Mouse (Mus musculus) kidney, embryonic 15.5 days (tissue): ENCODE data around the gene Nprl2. TPM values are rescaled to one million over a fixed set of nuclear protein-coding genes. Genes with fewer than 3 reads are reported as not detected.
A peak's percentile ranks its signal among the peaks of the same experiment; 100 is the strongest.

Source experiments
- ATAC-seq: fragments of 200-750 bp; cut with Nextera tagmentation; replicated peaks from 2 replicates; pipeline ENCODE4 v1.8.0; 2017; ENCODE audit warnings: moderate TSS enrichment; ENCODE audit not compliant: low FRiP score
- H3K27ac ChIP-seq: fragments of 300-500 bp; sonication (generic); 2 replicates; pipeline ENCODE4 v1.5.1; 2015; ENCODE audit warnings: mild to moderate bottlenecking, inconsistent platforms
- H3K27me3 ChIP-seq: fragments of 300-500 bp; sonication (generic); 2 replicates; pipeline ENCODE4 v1.6.1; 2015; ENCODE audit warnings: inconsistent platforms
- H3K36me3 ChIP-seq: fragments of 300-500 bp; sonication (generic); 2 replicates; pipeline ENCODE4 v1.6.1; 2015; ENCODE audit warnings: inconsistent platforms
- H3K4me1 ChIP-seq: fragments of 300-500 bp; sonication (generic); 2 replicates; pipeline ENCODE4 v1.6.1; 2015; ENCODE audit warnings: inconsistent platforms
- H3K4me2 ChIP-seq: fragments of 300-500 bp; sonication (generic); 2 replicates; pipeline ENCODE4 v1.6.1; 2015; ENCODE audit warnings: moderate library complexity, mild to moderate bottlenecking, inconsistent platforms
- H3K4me3 ChIP-seq: fragments of 300-500 bp; sonication (generic); replicated peaks from 2 replicates; pipeline ENCODE4 v1.5.1; 2015; ENCODE audit warnings: mild to moderate bottlenecking, inconsistent platforms
- H3K9ac ChIP-seq: fragments of 300-500 bp; sonication (generic); 2 replicates; pipeline ENCODE4 v1.6.1; 2015; ENCODE audit warnings: mild to moderate bottlenecking, inconsistent platforms
- H3K9me3 ChIP-seq: fragments of 300-500 bp; sonication (generic); replicated peaks from 2 replicates; pipeline ENCODE4 v1.6.1; 2016; ENCODE audit warnings: inconsistent platforms
- WGBS: fragments of 180-500 bp; shearing (Covaris S2); methylation state at CpG from one replicate; pipeline ENCODE4 v1.1.7; 2015; ENCODE audit warnings: mixed read lengths; 5-methylcytosine and 5-hydroxymethylcytosine counted together
- polyA plus RNA-seq: library from polyadenylated mRNA; unstranded; fragments of >200 nt; fragmentation: Nextera tagmentation; extraction: Ambion mirVana; gene quantifications from 2 replicates; pipeline ENCODE4 v1.2.1, GENCODE M21; 2015

Nprl2 gene
- 44.4 and 46.8 TPM in 2 replicates for polyA plus RNA-seq

GRCm38 (mm10) chr9:107541474-107542351, at the start of gene Nprl2, which contains the start of gene Cyb561d2:
TSS of gene Nprl2 (plus strand) at chr9:107542226.
TSS of gene Cyb561d2 (minus strand) at chr9:107542193.
- H3K4me1 ChIP-seq, result peaks cover 43% of the 10 kb centered on the region
- WGBS, result under 1% methylated on average over 46 of the region's 46 CpGs
- peak within 1 kb of the TSS; percentile 85 for H3K4me2 ChIP-seq
- H3K27me3 ChIP-seq, result no peaks in the 10 kb centered on the region
- H3K36me3 ChIP-seq, result peaks cover 59% of the 10 kb centered on the region
- H3K4me3 ChIP-seq, result peak within 1 kb of the TSS; percentile 84
- H3K9ac ChIP-seq, result peak within 1 kb of the TSS; percentile 69
- ATAC-seq, result peak; percentile 85
- peak within 1 kb of the TSS; percentile 81 for H3K27ac ChIP-seq
- no peaks in the 10 kb centered on the region for H3K9me3 ChIP-seq

DNA sequence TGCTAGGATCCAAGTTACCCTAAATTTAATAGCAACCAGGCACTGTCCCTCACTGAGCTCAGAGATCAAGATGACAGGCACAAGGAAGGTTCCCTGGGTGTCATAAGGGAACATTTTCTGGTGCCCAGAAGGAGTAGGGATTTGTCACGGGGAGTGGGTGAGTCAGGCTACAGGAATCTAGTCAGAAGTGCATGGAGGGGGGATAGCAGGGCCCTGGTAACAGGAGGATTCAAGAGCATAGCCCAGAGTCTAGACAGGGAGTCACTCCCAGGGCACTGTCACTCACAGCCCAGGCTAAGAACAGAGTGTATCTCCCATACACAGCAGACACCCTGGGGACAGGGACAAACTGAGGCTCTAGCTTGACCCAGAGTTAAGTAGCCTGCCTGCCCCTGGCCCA, 48.5 kb upstream of the Nprl2 start:
- H3K9me3 ChIP-seq, result no peaks in the 10 kb centered on the region
- no peak overlapping the region for H3K4me2 ChIP-seq
- H3K36me3 ChIP-seq, result no peaks in the 10 kb centered on the region
- H3K27me3 ChIP-seq, result no peaks in the 10 kb centered on the region
- H3K27ac ChIP-seq, result no peak overlapping the region
- no peaks in the 10 kb centered on the region for H3K4me1 ChIP-seq
- no peak overlapping the region for H3K9ac ChIP-seq
- no peak for ATAC-seq
- 73% methylated on average over 1 of the region's 1 CpGs for WGBS
- no peak overlapping the region for H3K4me3 ChIP-seq

GRCm38 (mm10) chr9:107494238-107494637, 47.8 kb upstream of the Nprl2 start:
- Histone ChIP-seq H3K9me3 (no peaks in the 10 kb centered on the region), H3K27me3 (no peaks in the 10 kb centered on the region), H3K36me3 (no peaks in the 10 kb centered on the region), H3K4me2 (no peak overlapping the region), H3K4me3 (no peak overlapping the region), H3K27ac (no peak overlapping the region), H3K9ac (no peak overlapping the region), H3K4me1 (no peaks in the 10 kb centered on the region)
- WGBS, result 77% methylated on average over 12 of the region's 12 CpGs
- ATAC-seq, result no peak

- no peak for ATAC-seq
- 77% methylated on average over 3 of the region's 3 CpGs for WGBS
- no peaks in the 10 kb centered on the region for H3K27me3 ChIP-seq
- no peak overlapping the region for H3K27ac ChIP-seq
- no peaks in the 10 kb centered on the region for H3K9me3 ChIP-seq
- H3K4me2 ChIP-seq, result no peak overlapping the region
- H3K36me3 ChIP-seq, result no peaks in the 10 kb centered on the region
- no peak overlapping the region for H3K9ac ChIP-seq
- H3K4me1 ChIP-seq, result no peaks in the 10 kb centered on the region
- H3K4me3 ChIP-seq, result no peak overlapping the region
Observed at GRCm38 (mm10) chr9:107496359-107496758, 45.7 kb upstream of the Nprl2 start.

- Histone ChIP-seq H3K9ac (no peak overlapping the region), H3K27ac (no peak overlapping the region), H3K9me3 (no peaks in the 10 kb centered on the region), H3K27me3 (peaks cover 6% of the 10 kb centered on the region; the same call in 1 of the 2 replicates), H3K36me3 (no peaks in the 10 kb centered on the region), H3K4me3 (no peak overlapping the region), H3K4me1 (peaks cover 5% of the 10 kb centered on the region; the same call in 1 of the 2 replicates), H3K4me2 (no peak overlapping the region)
- ATAC-seq, result no peak
- 70% methylated on average over 3 of the region's 3 CpGs for WGBS
Observed at GRCm38 (mm10) chr9:107500708-107501286, 41.2 kb upstream of the Nprl2 start.

- Histone ChIP-seq H3K27me3 (peaks cover 6% of the 10 kb centered on the region; the same call in 1 of the 2 replicates), H3K27ac (no peak overlapping the region), H3K9me3 (no peaks in the 10 kb centered on the region), H3K9ac (no peak overlapping the region), H3K36me3 (no peaks in the 10 kb centered on the region), H3K4me1 (peaks cover 7% of the 10 kb centered on the region), H3K4me3 (no peak overlapping the region), H3K4me2 (no peak overlapping the region)
- ATAC-seq, result no peak
- WGBS, result 79% methylated on average over 12 of the region's 12 CpGs
Observed at GRCm38 (mm10) chr9:107502131-107502846, 39.7 kb upstream of the Nprl2 start.

GRCm38 (mm10) chr9:107504662-107505537, 37.1 kb upstream of the Nprl2 start:
- H3K36me3 ChIP-seq, result no peaks in the 10 kb centered on the region
- H3K4me3 ChIP-seq, result no peak overlapping the region
- ATAC-seq, result no peak
- H3K4me1 ChIP-seq, result peaks cover 26% of the 10 kb centered on the region
- no peak overlapping the region for H3K27ac ChIP-seq
- no peak overlapping the region for H3K9ac ChIP-seq
- 81% methylated on average over 19 of the region's 19 CpGs for WGBS
- peaks cover 6% of the 10 kb centered on the region; the same call in 1 of the 2 replicates for H3K27me3 ChIP-seq
- no peak overlapping the region for H3K4me2 ChIP-seq
- H3K9me3 ChIP-seq, result no peaks in the 10 kb centered on the region

GRCm38 (mm10) chr9:107508266-107508665, 33.8 kb upstream of the Nprl2 start:
- H3K4me3 ChIP-seq, result no peak overlapping the region
- 48% methylated on average over 10 of the region's 10 CpGs for WGBS

GRCm38 (mm10) chr9:107510384-107511100, 31.5 kb upstream of the Nprl2 start:
- no peaks in the 10 kb centered on the region for H3K36me3 ChIP-seq
- WGBS, result 80% methylated on average over 14 of the region's 14 CpGs
- no peaks in the 10 kb centered on the region for H3K9me3 ChIP-seq
- peak overlapping the region; percentile 56; the same call in 1 of the 2 replicates for H3K27ac ChIP-seq
- H3K27me3 ChIP-seq, result peaks cover 6% of the 10 kb centered on the region; the same call in 1 of the 2 replicates
- no peak overlapping the region for H3K4me2 ChIP-seq
- no peak for ATAC-seq
- peaks cover 61% of the 10 kb centered on the region for H3K4me1 ChIP-seq
- no peak overlapping the region for H3K9ac ChIP-seq
- H3K4me3 ChIP-seq, result no peak overlapping the region

More at GRCm38 (mm10) chr9:107508266-107508665, 33.8 kb upstream of the Nprl2 start:
- H3K36me3 ChIP-seq, result no peaks in the 10 kb centered on the region
- no peak overlapping the region for H3K4me2 ChIP-seq
- ATAC-seq, result no peak
- H3K9ac ChIP-seq, result no peak overlapping the region
- no peaks in the 10 kb centered on the region for H3K9me3 ChIP-seq
- peaks cover 59% of the 10 kb centered on the region for H3K4me1 ChIP-seq
- H3K27ac ChIP-seq, result no peak overlapping the region
- H3K27me3 ChIP-seq, result peaks cover 7% of the 10 kb centered on the region; the same call in 1 of the 2 replicates

DNA sequence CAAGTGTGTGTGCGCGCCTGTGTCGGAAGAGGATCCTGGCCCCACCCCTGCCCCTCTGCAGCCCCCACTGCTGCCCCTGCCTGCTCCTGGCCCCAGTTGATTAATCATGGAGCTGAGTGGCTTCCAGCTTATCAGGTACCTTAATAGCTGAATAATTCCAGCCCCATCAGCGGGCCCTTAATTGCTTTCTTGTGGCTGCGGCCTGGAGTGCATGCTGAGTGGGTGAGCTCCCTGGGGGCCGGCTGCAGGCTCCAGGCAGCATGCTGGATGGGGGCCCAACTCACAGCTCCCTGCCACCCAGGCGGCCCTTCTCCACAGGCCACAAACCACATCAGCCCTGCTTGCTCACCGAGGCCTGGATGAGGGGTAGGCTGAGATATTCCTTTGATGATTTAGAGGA, 30.6 kb upstream of the Nprl2 start:
- no peak overlapping the region for H3K4me2 ChIP-seq
- WGBS, result 42% methylated on average over 8 of the region's 8 CpGs
- no peak overlapping the region for H3K9ac ChIP-seq
- no peaks in the 10 kb centered on the region for H3K9me3 ChIP-seq
- peak overlapping the region; percentile 56 for H3K27ac ChIP-seq
- peaks cover 61% of the 10 kb centered on the region for H3K4me1 ChIP-seq
- H3K4me3 ChIP-seq, result no peak overlapping the region
- peaks cover 6% of the 10 kb centered on the region; the same call in 1 of the 2 replicates for H3K27me3 ChIP-seq
- H3K36me3 ChIP-seq, result no peaks in the 10 kb centered on the region
- ATAC-seq, result peak; percentile 46; the same call in 1 of the 2 replicates
